Mouse (Mus musculus) fat pad, adult 2 months (tissue): Measurements from ENCODE around the gene Ttc33.
"Not testable (repeated sequence)": the region's sequence is repeated elsewhere in the genome, so short reads cannot be mapped to it uniquely, and the experiment has no call there.

Experiments used
- DNase-seq: peaks from one replicate; pipeline ENCODE4 v3.0.0-alpha.2; 2011; ENCODE audit warnings: low read depth, low spot score; ENCODE audit errors: extremely low read depth

The Ttc33 gene

DNA sequence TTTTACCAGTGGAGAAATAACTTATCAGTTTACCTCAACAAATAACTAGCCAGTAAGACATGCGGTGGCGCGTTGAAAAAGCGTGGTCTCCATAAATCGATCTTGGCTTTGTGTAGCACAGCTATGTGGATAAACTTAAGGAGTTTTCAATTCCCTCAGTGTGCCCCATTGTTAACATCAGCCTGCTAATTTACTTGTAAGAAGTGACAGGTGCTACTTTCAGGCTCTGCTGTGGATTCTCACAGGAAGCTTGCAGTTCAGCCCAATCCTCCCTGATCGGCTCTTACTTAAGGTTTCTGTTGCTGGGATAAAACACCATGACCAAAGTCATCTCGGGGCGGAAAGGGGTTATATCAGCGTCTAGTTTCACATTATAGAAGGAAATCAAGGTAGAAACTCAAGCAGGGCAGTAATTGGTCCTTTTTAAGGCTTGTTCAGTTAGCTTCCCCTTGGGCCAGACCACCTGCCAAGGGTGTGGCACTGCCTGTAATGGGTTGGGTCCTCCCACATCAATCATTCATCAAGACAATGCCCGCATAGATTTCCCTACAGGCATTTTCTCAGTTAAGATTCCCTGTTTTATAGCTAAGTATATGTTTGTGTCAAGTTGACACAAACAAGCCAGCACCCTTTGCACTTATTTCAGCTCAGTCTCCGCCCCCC lies 526 bp upstream of the Ttc33 start:
- no peak for DNase-seq

DNA sequence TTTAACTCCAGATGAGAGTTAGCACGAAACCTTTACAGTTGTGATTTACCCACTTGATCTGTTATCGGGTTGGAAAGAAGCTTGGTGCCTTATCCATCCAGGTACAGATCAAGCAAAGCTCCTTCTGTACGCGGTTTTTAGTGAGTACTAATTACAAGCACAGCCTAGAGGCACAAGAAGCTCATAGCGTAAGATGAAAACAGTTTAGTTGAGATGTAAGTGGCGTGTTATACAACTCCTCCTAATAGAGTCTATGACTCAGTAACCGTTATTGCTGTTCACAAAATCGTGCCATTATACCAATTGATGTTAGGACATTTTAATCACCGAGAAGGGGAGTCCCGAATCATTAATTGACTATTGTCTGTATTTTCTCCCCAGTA lies 959 bp downstream of the Ttc33 start:
- no peak for DNase-seq

DNA sequence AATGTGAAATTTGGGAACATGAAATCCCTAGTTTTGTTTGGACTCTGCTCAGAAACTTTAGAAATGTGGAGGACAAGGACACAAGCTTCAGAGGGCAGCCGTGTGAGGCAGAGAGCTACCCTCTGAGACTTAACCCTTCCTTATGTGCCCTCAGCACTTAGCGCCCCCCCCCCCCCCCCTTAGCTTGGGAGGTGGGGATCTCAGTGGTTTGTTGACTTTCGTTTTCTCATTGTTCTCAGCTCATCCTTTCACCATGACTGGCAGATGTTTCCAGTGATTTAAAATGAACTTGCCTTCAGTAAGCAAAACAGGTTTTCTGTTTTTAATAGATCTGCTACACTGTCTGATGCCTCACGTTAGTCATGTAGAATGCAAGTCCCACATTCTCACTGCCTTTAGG lies 1.8 kb downstream of the Ttc33 start:
- DNase-seq = no peak

DNA sequence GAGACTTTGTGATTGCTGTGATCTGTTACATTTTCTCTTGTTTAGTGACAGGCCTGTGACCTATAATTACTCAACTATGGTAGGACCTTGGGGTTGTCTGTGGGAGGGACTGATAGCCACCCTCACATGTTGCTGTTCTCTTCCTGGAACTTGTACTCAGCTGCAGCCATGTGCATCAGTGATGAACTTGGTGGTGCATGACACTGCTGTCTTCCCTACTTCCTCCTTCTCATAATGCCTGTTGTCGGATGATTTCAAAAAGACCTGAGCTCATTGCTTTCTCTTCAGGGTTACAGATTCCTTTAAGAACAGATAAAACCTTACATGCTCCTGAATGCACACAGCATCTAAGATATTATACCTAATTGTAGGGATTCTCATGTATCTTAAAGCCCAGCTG lies 2.7 kb downstream of the Ttc33 start:
- no peak for DNase-seq

DNA sequence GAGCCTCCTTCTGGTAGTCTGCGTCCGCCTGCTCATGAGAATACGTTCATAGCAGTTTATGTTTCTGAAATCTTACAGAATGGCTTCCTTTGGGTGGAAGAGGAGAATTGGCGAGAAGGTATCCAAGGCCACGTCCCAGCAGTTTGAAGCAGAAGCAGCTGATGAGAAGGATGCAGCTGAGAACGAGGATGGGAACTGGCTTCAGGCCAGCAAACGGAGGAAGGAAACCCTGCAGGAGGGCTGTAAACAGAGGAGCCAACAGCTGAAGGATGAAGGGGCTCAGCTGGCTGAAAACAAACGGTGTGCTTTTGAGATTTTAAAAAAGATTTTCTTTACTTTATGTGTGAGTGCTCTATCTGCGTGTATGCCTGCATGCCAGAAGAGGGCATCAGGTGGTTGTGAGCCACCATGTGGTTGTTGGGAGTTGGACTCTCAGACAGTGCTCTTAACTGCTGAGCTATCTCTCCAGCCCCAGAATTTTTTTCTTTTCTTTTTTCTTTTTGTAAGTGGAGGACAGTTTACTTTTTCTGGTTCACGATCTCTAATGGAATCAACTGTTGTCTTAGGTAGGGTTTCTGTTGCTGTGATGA lies 4.3 kb downstream of the Ttc33 start:
- DNase-seq = no peak

DNA sequence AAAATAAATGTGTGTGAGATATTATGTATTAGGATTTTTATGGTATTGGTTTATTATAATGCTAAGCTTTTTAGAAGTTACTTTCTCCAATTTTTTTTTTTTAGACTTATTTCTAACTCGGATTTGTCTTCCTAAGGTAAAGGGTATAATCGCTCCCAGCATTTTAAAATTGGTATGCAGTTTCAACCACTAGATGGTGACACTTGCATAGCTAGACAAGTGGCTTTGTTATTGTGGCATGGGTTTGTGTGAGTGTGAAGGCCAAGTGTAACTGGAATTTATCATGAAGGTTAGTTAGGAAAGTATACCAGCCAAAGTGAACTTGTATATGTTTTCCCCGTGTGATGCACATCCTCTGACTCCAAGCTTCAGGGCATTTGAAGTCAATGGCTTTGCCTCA lies 8.5 kb downstream of the Ttc33 start:
- DNase-seq = no peak

DNA sequence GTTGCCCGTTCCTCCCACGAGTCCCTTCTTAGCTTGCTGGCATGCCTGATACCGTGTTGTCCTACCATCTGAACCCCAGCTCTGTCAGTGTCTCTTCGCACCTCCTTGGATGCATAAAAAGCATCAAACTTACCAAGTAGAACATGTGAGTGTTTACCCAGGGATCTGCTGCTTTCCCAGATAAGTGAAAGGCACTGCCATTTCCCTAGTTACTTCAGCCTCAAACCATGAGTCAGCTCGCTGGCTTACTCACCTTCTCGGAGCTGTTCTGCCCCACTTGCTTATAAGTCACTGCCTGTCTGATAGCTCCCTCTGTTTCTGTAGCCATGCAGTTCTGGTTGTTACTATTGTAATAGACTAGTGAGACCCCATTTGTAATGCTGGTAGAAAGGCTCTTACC lies 9.1 kb downstream of the Ttc33 start:
- DNase-seq = no peak

DNA sequence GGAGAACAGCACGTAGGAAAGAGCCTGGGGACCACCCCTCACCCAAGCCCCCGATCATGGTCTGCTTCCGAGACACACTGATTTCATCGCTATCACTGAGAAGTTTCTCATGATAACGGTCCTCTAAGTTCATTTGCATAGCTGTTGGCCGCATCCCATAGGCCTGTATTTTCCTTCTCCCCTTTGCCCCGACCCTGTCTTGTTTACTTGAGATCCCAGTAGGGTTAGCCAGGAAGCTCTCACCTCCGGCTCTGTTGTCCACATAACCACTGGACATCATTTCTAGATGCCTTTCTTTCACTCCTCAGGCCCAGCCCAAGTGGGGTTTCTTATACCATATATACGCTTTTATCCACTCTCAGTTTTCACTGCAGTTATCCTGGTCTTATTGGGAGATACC lies 9.6 kb downstream of the Ttc33 start:
- DNase-seq = no peak

DNA sequence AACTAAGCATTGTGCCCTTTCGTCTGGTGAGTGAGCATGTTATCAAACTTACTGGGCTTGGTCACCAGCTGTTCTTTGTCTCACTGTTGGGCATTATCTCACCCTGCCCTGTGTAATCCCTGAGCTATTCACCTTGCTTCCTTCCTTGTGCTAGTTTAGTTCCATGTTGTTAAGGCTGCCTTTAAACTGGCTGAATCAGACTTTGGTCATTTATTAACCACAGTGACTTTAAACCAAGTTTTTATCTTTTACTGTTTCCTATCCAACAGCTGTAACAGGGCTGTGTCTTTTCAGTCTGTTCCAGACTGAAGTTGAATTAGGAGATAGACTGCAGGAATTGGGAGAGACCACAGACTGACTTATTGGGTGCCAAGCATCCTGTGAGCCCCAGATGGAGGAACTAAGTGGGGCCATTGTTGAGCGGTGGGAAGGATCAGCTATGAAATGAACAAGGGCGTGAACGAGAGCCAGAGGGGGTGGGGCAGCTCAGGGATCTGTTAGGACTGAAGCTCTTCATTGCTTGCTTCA lies 10.7 kb downstream of the Ttc33 start:
- no peak for DNase-seq

DNA sequence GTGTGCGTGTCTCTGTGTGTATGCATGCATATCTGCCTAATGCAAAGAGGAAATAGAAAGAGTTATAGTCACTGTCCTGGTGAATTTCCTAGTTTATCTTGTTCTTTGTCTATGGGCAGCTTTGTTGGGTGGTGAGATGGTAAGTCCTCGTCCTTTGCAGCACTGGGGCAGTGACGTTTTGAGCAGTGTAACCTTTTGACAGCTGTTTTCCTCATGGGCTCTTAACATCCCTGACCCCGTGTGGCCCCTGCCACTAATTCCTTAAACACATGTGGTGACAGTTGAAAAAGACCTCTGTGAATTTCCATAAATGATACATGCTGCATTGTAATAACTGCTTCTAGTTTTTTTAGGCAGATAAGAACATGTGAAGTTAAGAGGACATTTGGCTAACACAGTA lies 11.4 kb downstream of the Ttc33 start:
- DNase-seq = no peak

DNA sequence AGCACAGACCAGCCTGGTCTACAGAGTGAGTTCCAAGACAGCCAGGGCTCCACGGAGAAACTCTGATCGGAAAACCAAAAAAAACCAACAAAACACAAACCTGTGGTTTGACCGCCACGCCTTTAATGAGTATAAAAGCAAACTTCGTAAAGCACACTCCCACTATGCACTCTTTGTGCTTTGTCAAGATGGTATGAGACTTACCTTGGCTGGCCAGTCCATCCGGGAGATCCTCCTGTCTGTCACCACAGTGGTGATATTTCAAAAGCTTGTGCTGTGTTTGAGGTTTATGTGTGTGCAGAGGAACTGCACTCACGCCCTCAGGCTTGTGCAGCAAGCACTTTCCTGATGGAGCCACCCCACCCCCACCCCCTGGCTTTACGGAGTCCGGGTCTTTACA lies 19.9 kb downstream of the Ttc33 start:
- DNase-seq = no peak

DNA sequence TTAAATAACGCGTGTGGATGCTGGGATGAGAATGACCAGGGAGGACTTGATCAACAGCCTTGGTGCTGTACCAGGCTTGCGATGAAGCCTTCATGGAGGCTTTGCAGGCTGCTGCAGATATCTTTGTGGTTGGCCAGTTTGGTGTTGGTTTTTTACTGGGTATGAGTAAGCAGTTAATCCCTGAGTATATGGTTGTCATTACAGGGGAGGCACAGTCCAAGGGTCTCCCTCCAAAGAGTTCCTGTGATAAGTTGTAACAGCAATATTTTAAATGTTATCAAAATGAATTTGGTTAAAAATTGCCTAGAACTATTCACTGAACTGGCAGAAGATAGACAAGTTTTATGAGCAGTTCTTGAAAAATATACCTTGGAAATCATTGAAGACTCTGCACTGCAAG lies 23.8 kb downstream of the Ttc33 start:
- no peak for DNase-seq

DNA sequence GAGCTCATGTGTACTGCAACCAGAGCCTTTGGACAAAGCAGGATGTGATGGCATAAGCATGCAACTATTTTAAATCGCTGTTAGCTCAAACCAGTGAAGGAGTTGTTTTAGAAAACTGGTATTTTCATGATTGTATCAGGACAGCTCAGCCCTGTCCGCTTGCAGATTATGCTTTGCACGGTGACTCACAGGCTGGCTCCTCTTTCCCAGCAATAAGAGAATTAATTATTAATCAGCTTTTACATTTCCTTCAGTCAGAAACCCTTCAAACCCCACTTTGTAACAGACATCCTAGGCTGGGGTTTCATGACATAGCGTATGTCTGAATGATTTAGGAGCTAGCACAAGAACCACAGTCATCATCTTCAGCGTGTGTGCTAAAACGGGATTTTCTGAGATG lies 35.2 kb downstream of the Ttc33 start:
- DNase-seq = no peak

DNA sequence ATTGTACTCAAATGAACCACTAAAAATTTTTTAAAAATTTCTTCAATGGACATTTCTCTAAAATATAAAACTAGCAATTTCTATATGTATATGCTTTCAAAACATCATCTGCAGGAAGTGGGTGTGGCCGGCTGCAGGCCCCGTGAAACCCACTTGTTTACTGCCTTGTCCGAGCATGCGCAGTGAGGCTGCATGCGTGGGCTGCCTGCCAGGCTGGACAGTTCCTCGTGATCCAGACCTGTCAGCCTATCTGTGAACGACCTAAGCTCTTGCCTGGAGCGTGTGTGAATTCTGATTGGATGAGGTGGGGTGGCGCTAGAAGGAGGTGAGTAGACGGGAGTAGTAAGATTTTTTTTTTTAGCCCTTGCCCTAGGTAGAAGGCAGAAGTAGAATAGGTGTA lies 45.4 kb downstream of the Ttc33 start:
- not testable (repeated sequence) for DNase-seq

DNA sequence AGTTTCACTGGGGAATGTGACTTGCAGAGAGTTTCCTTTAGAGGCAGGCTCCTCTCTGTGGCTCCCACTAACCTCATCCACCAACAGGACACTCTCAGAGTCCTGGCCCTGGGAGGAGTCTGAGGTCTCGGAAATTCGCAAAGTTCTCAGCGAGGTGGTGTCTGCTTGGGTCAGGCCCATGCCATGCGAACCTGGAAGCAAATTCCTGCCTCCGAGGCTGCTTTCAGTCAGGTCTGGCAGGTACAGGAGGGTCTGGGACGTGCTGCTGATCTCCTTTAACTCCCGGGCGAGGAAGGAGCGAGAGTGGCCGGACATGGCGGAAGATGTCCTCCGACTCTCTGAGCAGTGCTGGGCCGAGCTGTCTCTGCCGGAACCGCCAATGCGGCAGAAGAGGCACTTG lies 49.3 kb downstream of the Ttc33 start:
- DNase-seq = no peak

DNA sequence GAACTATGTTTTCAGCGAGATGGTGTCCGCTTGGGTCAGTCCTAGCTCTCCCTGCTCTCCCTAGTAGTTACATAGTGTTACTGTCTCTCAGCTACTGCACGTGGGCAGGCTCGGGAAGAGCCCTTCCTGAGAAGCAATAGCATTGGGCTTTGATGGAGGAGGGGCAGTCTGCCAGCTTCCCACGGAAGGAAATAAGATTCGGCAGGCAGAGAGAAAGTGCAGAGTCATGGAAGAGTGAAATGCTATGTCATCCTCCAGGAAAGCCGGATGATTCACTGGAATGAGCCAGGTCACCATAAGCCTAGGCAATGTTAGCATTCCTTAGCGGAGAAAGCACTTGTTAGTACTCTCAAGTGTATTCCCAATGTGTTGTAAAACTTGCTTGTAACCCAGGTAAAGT lies 50.2 kb downstream of the Ttc33 start:
- DNase-seq = no peak

DNA sequence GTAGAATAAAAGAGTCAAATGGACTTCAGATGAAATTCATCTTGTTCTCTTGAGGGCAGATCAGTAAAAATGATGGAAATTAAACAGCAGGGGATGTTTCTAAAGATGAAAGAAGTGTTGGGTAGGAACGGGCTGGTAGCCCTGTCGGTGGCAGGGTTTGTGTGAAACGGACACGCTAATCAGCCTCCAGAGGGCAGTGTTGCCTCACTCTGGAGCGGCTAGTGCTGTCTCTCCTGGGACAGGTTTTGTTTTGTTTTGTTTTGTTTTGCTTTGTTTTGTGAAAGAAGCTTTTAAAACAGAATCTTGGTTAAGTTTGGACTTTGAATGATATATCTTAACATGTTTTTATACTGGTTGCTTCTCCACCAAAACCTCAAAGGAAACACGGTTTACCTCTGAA lies 51.2 kb downstream of the Ttc33 start:
- DNase-seq = no peak

DNA sequence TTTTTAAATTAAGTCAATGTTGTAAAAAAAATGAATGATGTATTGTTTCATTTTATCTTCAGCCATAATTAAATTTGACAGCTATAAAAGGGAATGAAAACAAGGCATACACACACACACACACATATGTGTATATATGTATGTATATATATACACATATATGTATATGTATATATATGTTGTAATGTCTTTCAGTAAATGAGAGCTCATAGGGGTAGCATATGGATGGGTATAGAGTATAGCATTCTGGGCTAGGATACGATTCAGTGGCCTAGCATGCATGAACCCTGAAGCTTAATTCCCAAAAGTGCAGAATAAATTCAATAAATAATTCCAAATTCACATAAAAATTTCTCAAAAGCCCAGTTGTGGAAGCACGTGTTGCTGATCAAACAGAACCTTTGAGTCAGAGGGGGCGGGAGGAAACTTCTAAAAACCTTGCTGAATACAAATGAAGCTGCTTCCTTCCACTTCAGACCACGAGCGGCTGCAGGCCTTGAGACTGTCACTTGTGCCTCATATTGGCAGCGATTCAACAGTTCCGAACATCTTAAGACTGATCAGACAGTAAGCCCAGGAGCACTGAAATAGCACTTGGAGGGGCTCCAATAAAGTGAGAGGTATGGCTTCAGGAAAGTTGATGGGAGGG lies 51.8 kb downstream of the Ttc33 start:
- DNase-seq = no peak

DNA sequence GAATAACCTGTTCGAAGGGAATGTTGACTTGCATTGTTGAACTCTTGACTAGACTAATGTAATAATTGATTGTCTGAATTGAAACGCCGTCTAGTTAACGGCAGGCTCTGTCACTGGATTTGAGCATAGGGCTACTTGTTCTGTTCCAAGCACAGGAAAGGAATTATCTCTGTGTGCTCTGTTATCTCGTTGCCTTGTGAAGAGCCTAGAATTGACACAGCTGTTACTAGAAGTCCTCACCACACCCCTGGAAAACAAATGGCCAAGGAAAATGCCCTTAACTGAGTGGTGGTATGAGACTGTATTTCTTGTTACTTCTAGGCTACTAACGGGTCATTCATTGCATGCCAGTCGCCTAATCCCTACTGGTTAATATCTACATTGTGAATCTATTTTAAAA lies 52.7 kb downstream of the Ttc33 start:
- no peak for DNase-seq

DNA sequence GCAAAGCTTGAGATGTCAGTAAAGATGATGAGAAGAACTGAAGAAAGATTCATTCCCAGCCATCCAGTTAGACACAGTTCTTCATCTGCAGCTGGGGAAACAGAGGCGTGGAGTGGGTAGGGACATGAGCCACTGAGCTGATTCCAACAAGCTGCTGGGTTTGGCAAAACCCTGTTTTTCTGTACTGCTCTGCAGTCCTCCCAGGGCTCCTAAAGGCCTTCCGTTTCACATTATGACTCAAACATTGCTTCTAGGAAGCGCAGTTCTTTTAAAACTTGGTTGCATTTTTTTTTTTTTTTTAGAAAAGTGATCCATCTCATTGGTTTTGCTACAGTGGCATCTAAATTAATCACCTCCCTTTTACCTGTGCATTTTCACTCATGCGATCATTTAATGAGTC lies 53.2 kb downstream of the Ttc33 start:
- no peak for DNase-seq

DNA sequence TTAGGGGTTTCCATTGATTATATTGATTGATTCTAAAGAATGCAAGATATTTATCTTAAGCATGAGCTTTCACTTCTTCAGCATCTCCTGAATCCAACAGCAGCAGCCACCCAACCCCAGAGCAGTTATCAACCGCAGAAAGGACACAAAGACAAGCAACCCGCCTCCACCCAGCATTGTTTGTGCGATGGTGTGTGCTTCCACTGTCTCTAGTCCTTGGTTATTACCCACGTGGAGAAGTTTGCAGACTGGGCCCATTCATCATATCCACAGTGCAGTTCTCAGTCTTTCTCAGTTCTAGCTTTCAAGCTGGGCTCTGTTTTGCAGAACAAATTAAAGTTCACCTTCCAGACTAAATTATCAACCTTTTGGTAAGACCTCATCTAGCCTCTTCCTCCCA lies 54.0 kb downstream of the Ttc33 start:
- DNase-seq = no peak

DNA sequence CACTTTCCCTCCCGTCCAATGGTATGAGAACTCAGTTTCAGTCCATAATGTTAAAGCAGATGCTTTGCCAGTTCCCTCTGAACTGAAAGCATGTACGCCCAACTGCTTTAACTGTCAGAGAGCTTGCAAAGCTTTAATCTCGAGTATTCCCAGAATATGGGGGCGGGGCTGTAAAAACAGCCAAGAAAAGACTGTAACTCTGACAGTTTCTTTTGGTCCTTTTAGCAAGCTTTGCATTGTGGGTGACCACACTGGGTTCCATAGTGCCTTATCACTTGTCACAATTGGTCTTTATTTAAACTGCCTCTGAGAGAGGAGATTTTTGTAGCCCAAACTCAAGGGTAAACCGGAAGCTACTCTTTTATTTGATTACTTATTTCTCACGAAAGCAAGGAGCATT lies 54.6 kb downstream of the Ttc33 start:
- DNase-seq = no peak

DNA sequence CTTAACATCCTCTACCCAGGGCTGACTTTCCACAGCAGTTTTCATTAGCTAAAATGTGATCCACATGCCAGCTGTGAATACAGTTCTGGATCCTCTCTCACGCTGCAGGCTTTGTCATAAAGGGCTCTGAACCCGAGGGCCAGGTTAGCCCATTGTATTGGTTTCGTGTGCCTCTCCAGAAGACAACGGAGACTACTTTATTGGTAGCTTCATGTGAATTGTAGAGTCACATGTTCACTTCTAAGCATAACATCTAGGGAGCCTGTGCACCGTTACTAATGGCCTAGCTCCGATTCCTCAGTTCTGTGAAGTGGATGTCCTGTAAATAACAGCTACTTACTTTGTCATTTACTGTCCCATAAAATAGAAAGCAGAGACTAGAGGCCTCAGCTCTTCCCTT lies 55.0 kb downstream of the Ttc33 start:
- no peak for DNase-seq
